Mouse (Mus musculus): ENCODE measurements around the gene Serpinb9.
A peak's percentile ranks its signal among the peaks of the same experiment; 100 is the strongest.

Gene Serpinb9

DNA sequence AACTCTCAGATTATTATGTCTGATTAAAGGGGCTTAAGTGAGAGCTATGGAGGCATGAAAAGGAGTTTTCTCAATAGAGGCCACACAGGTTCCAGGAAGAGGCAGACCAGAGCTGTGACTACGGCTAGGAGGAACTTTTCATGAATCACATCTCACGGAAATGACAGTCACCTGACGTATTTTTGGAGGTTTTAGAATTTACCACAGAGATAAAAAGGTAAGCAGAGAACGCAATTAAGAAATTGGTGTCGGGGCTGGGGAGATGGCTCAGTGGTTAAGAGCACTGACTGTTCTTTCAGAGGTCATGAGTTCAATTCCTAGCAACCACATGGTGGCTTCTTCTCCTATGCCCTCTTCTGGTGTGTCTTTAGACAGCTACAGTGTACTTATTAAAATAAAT lies 1.7 kb upstream of the Serpinb9 start:
- DNase-seq (ENCODE audit: inconsistent age in 2 of 2, low spot score in 1 of 2), result no peak

DNA sequence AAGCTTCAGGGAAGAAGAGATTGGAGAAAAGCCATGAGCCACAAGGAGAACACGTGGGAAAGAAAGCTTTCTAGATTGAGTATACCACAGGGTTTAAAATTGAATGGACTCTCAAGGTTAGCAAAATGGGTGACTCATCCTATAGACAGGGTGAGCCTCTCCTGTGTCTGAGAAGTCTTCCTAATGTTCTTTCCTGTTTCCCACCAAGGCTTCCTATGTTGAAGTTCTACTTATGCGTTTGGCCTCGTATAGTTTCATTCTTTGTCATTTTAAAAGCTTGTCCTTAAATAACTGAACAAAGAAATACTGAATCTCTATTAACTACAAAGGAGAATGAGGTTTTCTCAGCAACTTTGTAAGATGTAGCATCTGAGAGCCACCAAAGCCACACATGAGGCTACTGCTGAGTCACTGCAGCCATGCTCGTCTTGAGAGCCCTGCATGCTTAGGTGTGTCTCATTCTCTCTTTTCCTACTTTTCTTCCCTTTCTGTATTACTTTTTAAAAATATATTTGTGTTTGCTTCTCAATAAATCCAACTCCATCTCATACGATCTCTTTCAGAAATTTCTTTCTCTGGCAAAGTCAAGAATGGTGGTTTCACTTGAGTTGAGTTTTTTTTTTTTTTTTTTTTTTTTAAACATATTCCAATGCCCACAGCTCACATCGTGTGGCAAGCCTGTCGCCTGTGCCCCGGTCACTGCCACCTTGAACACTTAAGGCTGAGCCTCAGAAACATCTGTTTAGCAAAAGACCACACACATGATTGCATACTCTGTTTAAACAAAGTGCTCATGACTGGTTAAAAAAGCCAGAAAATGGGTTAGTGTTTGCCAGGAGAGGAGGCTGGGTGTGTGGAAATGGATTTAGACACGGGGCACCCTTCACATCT lies 718 bp downstream of the Serpinb9 start:
- peak in 1 of 2 experiments; percentile 55 for DNase-seq (ENCODE audit: inconsistent age in 2 of 2, low spot score in 1 of 2)

DNA sequence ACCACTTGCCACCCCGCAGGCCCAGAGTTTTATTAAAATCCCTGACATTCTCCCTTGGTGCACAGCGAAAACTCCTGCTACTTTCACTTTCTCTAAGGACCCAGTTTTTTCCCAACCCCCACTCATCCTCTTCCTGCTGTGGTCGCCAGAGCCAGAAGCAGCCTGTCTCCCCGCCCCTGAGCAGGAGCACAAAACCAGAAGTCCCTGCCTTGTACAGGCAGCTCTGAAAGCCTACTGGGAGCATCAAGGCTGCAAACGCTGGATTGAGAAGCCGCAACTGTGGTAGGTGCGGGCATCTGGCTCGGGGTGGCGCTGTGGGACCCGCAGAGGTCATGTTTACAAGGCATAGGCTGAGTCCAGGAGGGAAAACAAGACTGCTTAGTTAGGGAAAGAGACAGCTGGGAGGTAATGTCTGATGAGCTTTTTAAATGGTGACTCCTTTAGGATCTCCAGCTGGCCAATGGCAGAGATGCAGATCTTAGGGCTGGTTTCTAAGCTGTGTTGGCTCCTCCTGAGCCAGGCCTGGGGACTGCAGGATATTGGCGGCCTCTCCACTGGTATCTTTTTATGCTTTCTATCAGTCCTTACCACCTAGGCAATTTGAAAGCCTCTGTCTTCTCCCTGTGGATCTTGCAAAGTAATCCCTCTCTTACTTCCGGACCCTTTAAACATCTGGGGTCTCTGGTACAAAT lies 1.5 kb downstream of the Serpinb9 start:
- DNase-seq (ENCODE audit: inconsistent age in 2 of 2, low spot score in 1 of 2), result peak; percentile 93 to 98

DNA sequence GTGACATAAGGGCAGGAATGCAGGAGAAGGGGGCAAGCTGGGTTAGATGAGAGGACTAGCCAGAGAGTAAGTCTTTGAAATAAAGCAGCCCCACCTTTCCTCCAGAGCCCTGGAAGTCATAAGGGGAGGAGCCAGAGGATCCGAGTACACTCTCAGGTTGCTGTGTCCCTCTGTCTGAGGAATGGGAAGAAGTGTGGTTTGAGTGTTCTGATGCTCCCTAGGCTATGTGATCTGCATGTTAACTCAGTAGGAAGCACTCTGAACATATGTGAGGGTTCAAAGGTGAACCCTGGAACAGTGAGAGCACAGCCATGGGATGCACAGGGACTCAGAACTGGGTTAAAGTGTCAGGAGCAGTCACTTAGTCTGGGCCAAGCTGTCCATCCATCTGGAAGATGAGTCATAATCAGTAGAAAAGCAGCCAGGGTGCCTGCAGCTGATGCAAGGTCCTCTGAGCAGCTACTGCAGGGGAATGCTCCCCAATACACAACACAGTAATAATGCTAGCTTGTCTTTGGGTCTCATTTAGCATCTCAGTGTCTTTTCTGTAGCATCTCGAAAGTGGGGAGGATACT lies 2.5 kb downstream of the Serpinb9 start:
- DNase-seq (ENCODE audit: inconsistent age in 2 of 2, low spot score in 1 of 2), result peak; percentile 22 to 74

DNA sequence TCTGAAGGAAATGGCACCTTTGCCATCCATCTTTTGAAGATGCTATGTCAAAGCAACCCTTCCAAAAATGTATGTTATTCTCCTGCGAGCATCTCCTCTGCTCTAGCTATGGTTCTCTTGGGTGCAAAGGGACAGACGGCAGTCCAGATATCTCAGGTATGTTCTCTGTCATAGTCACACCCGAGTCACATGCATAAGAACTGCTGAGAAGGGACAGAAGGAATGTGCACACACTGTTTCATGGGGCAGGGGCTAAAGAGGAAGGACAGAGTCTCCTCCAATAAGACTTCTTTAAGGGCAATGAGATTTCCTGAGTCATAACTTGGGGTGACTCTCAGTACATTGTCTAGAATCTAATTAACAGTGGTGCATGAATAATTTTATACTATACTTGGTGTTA lies 3.5 kb downstream of the Serpinb9 start:
- no peak for DNase-seq (ENCODE audit: inconsistent age in 2 of 2, low spot score in 1 of 2)

DNA sequence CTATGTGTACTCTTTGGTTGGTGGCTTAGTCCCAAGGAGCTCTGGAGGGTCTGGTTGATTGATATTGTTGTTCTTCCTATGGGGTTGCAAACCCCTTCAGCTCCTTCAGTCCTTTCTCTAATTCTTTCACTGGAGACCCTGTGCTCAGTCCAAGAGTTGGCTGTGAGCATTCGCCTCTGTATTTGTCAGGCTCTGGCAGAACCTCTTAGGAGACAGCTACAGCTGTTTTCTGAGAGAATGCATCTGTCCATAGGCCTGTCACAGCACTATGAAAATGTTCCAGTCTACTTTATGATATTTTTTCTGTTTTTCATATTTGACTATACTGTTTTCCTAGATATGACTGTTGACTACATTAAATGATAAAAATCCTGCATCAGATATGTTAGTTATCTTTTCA lies 9.3 kb downstream of the Serpinb9 start:
- no peak for DNase-seq (ENCODE audit: inconsistent age in 2 of 2, low spot score in 1 of 2)

DNA sequence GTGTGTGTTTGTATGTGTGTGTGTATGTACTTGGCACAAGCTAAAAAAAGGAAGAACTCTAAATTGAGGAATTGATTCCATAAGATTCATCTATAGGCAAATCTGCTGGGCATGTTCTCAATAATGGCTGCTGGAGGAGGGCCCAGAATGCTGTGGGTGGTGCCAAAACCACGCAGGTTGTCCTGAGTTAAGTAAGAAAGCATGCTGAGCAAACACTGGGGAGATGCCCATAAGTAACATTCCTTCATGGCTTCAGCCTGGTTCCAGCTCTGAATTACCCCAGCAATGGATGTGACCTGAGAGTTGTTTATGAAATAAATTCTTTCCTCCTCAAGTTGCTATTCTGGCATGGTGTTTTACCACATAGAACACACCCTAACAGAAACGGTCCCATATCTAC lies 10.2 kb downstream of the Serpinb9 start:
- no peak for DNase-seq (ENCODE audit: inconsistent age in 2 of 2, low spot score in 1 of 2)

DNA sequence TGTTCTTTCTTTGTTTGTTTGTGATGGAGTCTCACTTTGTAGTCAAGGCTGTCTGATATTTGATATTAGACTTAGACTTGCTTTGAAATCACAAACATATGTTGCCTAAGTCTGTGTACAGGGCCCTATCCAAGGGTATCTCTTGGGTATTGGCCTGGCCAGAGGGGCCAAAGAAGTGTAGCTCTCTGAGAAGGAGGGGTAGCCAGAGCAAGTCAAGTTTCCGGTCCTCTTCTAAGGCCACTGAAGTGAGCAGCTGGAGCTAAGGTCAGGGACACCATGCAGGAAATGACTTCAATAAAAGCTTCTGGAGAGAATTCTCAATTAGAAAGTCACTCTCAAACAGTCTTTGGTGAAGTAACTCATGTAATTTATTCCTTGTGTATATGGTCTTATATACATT lies 19.3 kb downstream of the Serpinb9 start:
- DNase-seq (ENCODE audit: inconsistent age in 2 of 2, low spot score in 1 of 2), result no peak

DNA sequence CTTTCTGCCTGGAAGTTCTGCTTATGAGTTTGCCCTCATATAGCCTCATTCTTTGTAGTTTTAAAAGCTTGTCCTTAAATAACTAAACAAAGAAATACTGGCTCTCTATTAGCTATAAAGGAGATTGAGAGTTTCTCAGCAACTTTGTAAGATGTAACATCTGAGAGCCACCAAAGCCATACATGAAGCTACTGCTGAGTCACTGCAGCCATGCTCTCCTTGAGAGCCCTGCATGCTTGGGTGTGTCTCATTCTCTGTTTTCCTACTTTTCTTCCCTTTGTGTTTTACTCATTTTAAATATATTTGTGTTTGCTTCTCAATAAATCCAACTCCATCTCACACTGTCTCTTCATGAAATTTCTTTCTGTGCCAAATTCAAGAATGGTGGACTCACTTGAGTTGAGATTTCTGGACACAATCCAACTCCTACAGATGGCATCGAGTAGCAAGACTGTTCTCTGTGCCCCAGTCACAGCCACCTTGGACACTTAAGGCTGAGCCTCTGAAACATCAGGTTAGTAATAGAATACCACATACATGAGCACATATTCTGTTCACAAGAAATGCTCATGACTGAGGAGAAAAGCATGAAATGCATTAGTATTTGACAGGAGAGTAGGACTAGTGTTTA lies 23.5 kb downstream of the Serpinb9 start:
- no peak for DNase-seq (ENCODE audit: inconsistent age in 2 of 2, low spot score in 1 of 2)

DNA sequence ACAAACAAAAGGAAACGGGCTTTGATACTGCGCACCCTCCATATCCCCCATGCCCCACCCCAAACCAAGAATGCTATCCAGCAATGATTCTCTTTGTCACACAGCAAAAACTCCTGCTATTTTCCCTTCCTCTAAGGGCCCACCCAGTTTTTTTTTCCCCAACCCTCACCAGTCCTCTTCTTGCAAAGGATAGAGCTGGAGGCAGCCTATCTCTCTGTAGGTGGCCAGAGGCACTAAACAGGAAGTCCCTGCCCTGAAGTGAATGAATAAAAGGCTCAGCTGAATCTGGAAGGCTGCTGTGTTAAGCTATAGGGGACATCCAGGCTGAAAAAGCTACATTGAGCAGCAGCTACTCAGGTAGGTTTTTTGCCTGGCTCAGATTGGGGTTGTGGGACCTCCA lies 24.2 kb downstream of the Serpinb9 start, which contains the start of gene Serpinb9b:
Serpinb9b (plus strand) TSS at position 173 of the 400 bp plus-strand sequence.
- no peak for DNase-seq (ENCODE audit: inconsistent age in 2 of 2, low spot score in 1 of 2)

DNA sequence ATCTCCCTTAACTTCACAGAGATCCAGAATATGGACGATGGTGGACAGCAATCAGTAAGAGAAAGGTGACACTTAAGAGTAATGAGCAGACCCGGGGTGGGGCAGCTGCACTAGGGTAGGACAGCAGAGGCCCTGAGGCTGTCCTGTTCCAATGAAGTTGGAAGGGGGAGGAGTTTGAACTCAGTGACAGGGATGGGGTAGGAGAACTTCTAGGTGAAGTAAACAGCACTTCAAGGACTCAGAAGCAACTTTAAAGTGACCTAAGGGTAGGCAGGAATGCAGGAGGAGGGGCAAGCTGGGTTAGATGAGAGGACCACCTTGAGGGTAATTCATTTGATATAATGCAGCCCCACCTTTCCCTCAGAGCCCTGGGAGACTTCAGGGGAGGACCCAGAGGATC lies 25.1 kb downstream of the Serpinb9 start:
- no peak for DNase-seq (ENCODE audit: inconsistent age in 2 of 2, low spot score in 1 of 2)

DNA sequence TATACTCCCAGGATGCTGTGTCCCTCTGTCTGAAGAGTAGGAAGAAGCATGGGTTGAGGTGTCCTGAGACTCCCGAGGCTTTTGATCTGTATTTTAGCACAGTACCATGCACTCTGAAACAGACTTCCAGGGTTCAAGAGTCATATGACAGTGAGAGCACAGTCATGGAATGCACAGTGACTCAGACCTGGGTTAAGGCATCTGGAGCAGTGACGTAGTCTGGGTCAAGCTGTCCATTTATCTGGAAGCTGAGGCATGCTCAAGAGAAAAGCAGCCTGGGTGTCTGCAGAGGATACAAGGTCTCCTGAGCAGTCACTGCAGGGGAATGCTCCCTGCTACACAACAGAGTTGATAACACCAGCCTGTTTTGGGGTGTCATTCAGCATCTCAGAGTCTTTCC lies 25.5 kb downstream of the Serpinb9 start:
- DNase-seq (ENCODE audit: inconsistent age in 2 of 2, low spot score in 1 of 2), result peak; percentile 78 to 87

DNA sequence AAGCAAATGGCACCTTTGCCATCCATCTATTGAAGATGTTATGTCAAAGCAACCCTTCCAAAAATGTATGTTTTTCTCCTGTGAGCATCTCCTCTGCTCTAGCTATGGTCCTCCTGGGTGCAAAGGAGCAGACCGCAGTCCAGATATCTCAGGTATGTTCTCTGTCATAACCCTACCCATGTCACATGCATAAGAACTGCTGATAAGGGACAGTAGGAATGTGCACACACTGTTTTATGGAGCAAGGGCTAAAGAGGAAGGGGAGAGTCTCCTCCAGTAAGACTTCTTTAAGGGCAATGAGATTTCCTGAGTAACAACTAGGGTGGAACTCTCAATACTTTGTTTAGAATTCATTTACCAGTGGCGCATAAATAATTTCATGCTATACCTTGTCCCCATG lies 26.4 kb downstream of the Serpinb9 start:
- DNase-seq (ENCODE audit: inconsistent age in 2 of 2, low spot score in 1 of 2), result peak in 1 of 2 experiments; percentile 37

DNA sequence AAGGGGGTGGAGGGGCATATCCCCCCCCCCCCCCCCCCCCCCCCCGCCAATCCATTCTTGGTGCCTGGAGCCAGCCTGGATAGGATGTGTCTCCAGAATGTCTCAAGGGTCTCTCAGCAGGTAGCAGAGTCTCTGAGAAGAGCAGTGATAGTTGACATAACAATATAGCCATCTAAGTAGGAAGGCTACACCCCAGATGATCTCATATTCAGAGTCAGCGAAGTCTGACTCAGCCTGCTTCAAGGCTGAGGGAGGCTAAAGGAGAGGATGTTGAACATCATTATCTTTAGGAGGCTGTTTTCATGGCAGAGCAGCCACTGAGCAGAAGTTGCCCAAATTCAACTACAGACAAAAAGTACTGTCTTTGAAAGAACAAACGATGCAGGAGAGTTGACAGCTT lies 27.2 kb downstream of the Serpinb9 start:
- DNase-seq (ENCODE audit: inconsistent age in 2 of 2, low spot score in 1 of 2), result peak; percentile 57 to 77

DNA sequence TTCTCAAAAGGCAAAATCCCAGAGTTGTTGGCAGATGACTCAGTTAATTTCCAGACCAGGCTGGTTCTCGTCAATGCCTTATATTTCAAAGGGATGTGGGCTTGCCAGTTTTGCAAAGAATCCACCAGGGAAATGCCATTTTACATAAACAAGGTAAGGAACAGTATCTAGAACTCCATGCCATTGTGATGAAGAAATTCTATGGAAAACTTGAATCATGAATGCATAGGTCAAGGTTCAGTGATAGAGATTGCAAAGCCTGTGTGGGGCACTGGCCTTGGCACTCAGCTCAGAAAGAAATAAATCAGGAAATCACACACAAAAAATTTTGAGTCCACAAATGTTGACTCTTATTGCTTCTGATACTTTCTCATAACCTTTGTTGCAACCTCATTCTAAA lies 32.5 kb downstream of the Serpinb9 start:
- peak; percentile 34 to 88 for DNase-seq (ENCODE audit: inconsistent age in 2 of 2, low spot score in 1 of 2)

DNA sequence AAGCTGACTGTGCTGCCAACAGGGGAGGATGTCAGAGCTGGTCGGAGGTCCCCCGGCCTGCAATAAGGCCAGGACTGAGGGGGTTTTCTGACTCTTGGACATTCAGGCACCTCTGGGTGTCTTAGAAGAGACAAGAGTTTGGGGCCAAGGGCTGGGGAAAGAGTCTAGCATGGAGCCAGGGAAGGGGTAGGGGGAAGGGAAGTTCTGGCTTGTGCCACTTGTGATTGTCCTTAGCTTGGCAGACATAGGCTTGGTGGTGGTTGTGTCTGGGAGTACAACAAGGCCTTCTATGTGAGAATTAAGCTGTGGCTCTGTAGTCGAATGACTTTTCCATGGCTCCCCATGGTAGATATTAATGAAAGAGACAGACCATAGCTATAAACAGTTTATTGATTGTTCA lies 40.5 kb downstream of the Serpinb9 start:
- DNase-seq (ENCODE audit: inconsistent age in 2 of 2, low spot score in 1 of 2), result no peak

DNA sequence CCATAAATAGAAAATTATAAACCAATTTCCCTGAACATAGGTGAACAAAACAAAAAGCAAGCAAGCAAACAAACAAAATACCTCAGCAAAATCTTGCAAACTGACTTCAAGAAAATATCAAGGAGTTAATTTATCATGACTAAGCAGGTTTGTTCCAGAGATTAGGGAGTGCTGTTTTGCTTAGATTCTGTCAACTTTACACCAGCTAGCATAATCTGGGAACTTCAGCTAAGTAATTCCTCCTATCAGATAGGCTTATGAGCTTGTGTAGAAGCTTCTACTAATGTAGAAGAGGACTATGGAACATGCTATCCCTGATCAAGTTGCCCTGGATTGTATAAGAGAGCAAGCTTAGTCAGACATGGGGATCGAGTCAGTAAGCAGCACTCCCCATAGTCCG lies 44.2 kb downstream of the Serpinb9 start:
- no peak for DNase-seq (ENCODE audit: inconsistent age in 2 of 2, low spot score in 1 of 2)

DNA sequence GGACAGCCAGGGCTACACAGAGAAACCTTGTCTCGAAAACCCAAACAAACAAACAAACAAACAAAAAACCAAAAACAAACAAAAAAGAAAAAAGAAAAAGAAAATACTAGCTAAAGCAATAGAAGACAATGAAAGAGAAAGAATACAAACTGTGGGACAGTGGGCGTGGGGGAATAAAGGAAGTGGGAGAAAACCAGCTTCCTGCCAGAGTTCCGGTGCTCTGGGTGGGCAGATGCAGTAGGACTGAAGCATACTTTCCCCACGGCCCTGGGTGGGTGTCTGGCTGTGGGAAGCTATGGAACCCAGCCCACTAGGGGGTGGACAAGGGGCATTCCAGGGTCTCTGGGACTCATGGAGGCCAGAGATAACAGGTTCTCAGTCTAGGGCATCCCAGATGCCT lies 45.1 kb downstream of the Serpinb9 start:
- no peak for DNase-seq (ENCODE audit: inconsistent age in 2 of 2, low spot score in 1 of 2)

DNA sequence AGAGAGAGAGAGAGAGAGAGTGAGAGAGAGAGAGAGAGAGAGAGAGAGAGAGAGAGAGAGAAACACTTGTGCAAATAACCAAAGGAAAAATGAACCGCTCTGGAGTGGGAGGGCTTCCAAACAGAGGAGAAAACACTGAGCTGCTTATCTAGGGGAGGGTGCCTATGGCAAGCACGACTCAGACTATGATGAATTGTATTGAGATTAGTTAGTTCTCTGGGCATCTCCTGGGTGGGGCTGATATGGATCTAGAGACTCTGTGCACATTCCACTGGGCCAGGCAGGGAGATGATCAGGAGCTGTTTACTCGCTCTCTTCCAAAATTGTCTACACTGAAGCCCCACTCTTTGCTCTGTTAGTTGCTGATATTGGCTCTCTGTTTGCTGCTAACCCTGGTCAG lies 48.6 kb downstream of the Serpinb9 start:
- DNase-seq (ENCODE audit: inconsistent age in 2 of 2, low spot score in 1 of 2), result no peak

DNA sequence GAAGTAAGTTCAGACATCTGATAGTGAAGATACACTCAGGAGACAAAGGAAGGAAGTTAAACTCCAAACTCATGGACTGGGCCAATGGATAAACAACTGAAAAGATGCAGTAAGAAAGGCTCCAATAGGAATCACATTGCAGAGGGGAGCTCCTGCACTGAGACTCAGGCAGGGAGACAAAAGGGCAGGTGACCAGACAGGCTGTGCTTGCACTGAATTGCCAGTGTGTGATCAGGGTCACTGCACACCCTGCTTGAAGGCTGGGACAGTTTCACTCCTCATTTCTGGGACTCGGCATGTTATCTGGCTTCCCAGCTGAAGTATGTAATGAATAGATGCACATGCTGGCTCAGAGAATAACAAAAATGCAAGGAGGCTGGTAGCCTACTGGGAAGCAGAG lies 60.0 kb downstream of the Serpinb9 start:
- DNase-seq (ENCODE audit: inconsistent age in 2 of 2, low spot score in 1 of 2), result no peak
